Mouse (Mus musculus) embryonic facial prominence, embryonic 10.5 days (tissue): ENCODE measurements at regions not wholly inside any gene's neighbourhood (a gene's known extent, or its start where the extent isn't known, plus 50 kb on each side); places are given as distances from the start of the nearest gene placed in this dataset.

Experiments used
- DNase-seq: peaks from one replicate; pipeline ENCODE4 v3.0.0-alpha.2; 2017; ENCODE audit warnings: low spot score
- H3K27ac ChIP-seq: fragments of 300-500 bp; sonication (generic); replicated peaks from 2 replicates; pipeline ENCODE4 v1.5.1; 2016; ENCODE audit warnings: mild to moderate bottlenecking
- H3K27me3 ChIP-seq: fragments of 300-500 bp; sonication (generic); replicated peaks from 2 replicates; pipeline ENCODE4 v1.6.1; 2016; ENCODE audit warnings: low read depth, mild to moderate bottlenecking; ENCODE audit not compliant: poor library complexity, severe bottlenecking
- H3K36me3 ChIP-seq: fragments of 300-500 bp; sonication (generic); replicated peaks from 2 replicates; pipeline ENCODE4 v1.6.1; 2016; ENCODE audit warnings: mild to moderate bottlenecking, moderate library complexity
- H3K4me1 ChIP-seq: fragments of 300-500 bp; sonication (generic); 2 replicates; pipeline ENCODE4 v1.6.1; 2016
- H3K4me3 ChIP-seq: fragments of 300-500 bp; sonication (generic); 2 replicates; pipeline ENCODE4 v1.5.1; 2016; ENCODE audit warnings: mild to moderate bottlenecking, moderate library complexity
- H3K9me3 ChIP-seq: fragments of 300-500 bp; sonication (generic); 2 replicates; pipeline ENCODE4 v1.6.1; 2016; ENCODE audit warnings: mild to moderate bottlenecking
- WGBS: fragments of 180-500 bp; shearing (Covaris S2); methylation state at CpG from one replicate; pipeline ENCODE4 v1.1.7; 2016; 5-methylcytosine and 5-hydroxymethylcytosine counted together

- DNase-seq: no peak
- H3K4me3 ChIP-seq: no peak overlapping the region
- H3K4me1 ChIP-seq: peaks cover 28% of the 10 kb centered on the region
- no peaks in the 10 kb centered on the region for H3K27me3 ChIP-seq
- no peak overlapping the region for H3K27ac ChIP-seq
- no peaks in the 10 kb centered on the region for H3K9me3 ChIP-seq
- no peaks in the 10 kb centered on the region for H3K36me3 ChIP-seq
- 81% methylated on average over 14 of the region's 14 CpGs for WGBS
Observed at GRCm38 (mm10) chr9:43498596-43498995, 187.9 kb downstream of the Trim29 start.

- no peaks in the 10 kb centered on the region for H3K27me3 ChIP-seq
- H3K4me3 ChIP-seq: no peak overlapping the region
- no peaks in the 10 kb centered on the region for H3K36me3 ChIP-seq
- peaks cover 47% of the 10 kb centered on the region for H3K4me1 ChIP-seq
- H3K9me3 ChIP-seq: no peaks in the 10 kb centered on the region
- DNase-seq: no peak
- WGBS: 44% methylated on average over 14 of the region's 14 CpGs
- peak overlapping the region; percentile 44 for H3K27ac ChIP-seq
Observed at GRCm38 (mm10) chr9:43504270-43504932, 193.8 kb downstream of the Trim29 start.

GRCm38 (mm10) chr9:43505856-43506255 is 195.2 kb downstream of the Trim29 start:
- H3K9me3 ChIP-seq: no peaks in the 10 kb centered on the region
- no peak for DNase-seq
- no peaks in the 10 kb centered on the region for H3K36me3 ChIP-seq
- peaks cover 37% of the 10 kb centered on the region for H3K4me1 ChIP-seq
- WGBS: 25% methylated on average over 4 of the region's 4 CpGs
- no peak overlapping the region for H3K27ac ChIP-seq
- no peak overlapping the region for H3K4me3 ChIP-seq
- H3K27me3 ChIP-seq: no peaks in the 10 kb centered on the region

- WGBS: 59% methylated on average over 6 of the region's 6 CpGs
- no peak for DNase-seq
- H3K9me3 ChIP-seq: no peaks in the 10 kb centered on the region
- H3K36me3 ChIP-seq: no peaks in the 10 kb centered on the region
- no peaks in the 10 kb centered on the region for H3K27me3 ChIP-seq
- H3K4me1 ChIP-seq: peaks cover 33% of the 10 kb centered on the region
- H3K4me3 ChIP-seq: no peak overlapping the region
- H3K27ac ChIP-seq: no peak overlapping the region
Observed at GRCm38 (mm10) chr9:43506276-43506675, 195.6 kb downstream of the Trim29 start.

- no peaks in the 10 kb centered on the region for H3K36me3 ChIP-seq
- no peaks in the 10 kb centered on the region for H3K27me3 ChIP-seq
- no peak overlapping the region for H3K27ac ChIP-seq
- WGBS: 65% methylated on average over 6 of the region's 6 CpGs
- peaks cover 3% of the 10 kb centered on the region; the same call in 1 of the 2 replicates for H3K4me1 ChIP-seq
- no peak overlapping the region for H3K4me3 ChIP-seq
- H3K9me3 ChIP-seq: no peaks in the 10 kb centered on the region
- DNase-seq: no peak
Observed at GRCm38 (mm10) chr9:43512806-43513205, 202.2 kb downstream of the Trim29 start.

GRCm38 (mm10) chr9:43514731-43515458 is 204.2 kb downstream of the Trim29 start:
- Histone ChIP-seq H3K36me3 (no peaks in the 10 kb centered on the region), H3K4me3 (no peak overlapping the region), H3K4me1 (peaks cover 3% of the 10 kb centered on the region; the same call in 1 of the 2 replicates), H3K27ac (no peak overlapping the region), H3K27me3 (no peaks in the 10 kb centered on the region), H3K9me3 (no peaks in the 10 kb centered on the region)
- no peak for DNase-seq
- 85% methylated on average over 16 of the region's 16 CpGs for WGBS

- Histone ChIP-seq H3K9me3 (no peaks in the 10 kb centered on the region), H3K36me3 (no peaks in the 10 kb centered on the region), H3K4me1 (peaks cover 7% of the 10 kb centered on the region), H3K4me3 (no peak overlapping the region), H3K27me3 (peaks cover 3% of the 10 kb centered on the region; the same call in 1 of the 2 replicates), H3K27ac (no peak overlapping the region)
- 90% methylated on average over 3 of the region's 3 CpGs for WGBS
- no peak for DNase-seq
Observed at GRCm38 (mm10) chr9:43520931-43521330, 210.3 kb downstream of the Trim29 start.

GRCm38 (mm10) chr9:43524947-43525565 is 214.4 kb downstream of the Trim29 start:
- DNase-seq: no peak
- H3K27ac ChIP-seq: no peak overlapping the region
- H3K9me3 ChIP-seq: no peaks in the 10 kb centered on the region
- no peak overlapping the region for H3K4me3 ChIP-seq
- peaks cover 10% of the 10 kb centered on the region for H3K27me3 ChIP-seq
- no peaks in the 10 kb centered on the region for H3K36me3 ChIP-seq
- WGBS: 89% methylated on average over 4 of the region's 4 CpGs
- peaks cover 14% of the 10 kb centered on the region for H3K4me1 ChIP-seq

- DNase-seq: no peak
- Histone ChIP-seq H3K27ac (no peak overlapping the region), H3K27me3 (peaks cover 6% of the 10 kb centered on the region; the same call in 1 of the 2 replicates), H3K36me3 (no peaks in the 10 kb centered on the region), H3K4me3 (no peak overlapping the region), H3K4me1 (0 out of 2 replicates have a peak, but pooled peaks cover 8% of the 10 kb centered on the region), H3K9me3 (no peaks in the 10 kb centered on the region)
- WGBS: 80% methylated on average over 2 of the region's 2 CpGs
Observed at GRCm38 (mm10) chr9:43532187-43532586, 211.6 kb upstream of the Nectin1 start.

- WGBS: 88% methylated on average over 7 of the region's 7 CpGs
- no peaks in the 10 kb centered on the region for H3K36me3 ChIP-seq
- no peaks in the 10 kb centered on the region for H3K4me1 ChIP-seq
- H3K27me3 ChIP-seq: no peaks in the 10 kb centered on the region
- no peak for DNase-seq
- no peak overlapping the region for H3K27ac ChIP-seq
- no peaks in the 10 kb centered on the region for H3K9me3 ChIP-seq
- no peak overlapping the region for H3K4me3 ChIP-seq
Observed at GRCm38 (mm10) chr9:43535967-43536366, 207.8 kb upstream of the Nectin1 start.

GRCm38 (mm10) chr9:43537121-43537520 is 206.7 kb upstream of the Nectin1 start:
- H3K27me3 ChIP-seq: no peaks in the 10 kb centered on the region
- no peak overlapping the region for H3K4me3 ChIP-seq
- H3K27ac ChIP-seq: no peak overlapping the region
- H3K9me3 ChIP-seq: no peaks in the 10 kb centered on the region
- 93% methylated on average over 11 of the region's 11 CpGs for WGBS
- DNase-seq: no peak
- no peaks in the 10 kb centered on the region for H3K36me3 ChIP-seq
- no peaks in the 10 kb centered on the region for H3K4me1 ChIP-seq

GRCm38 (mm10) chr9:43540131-43540530 is 203.7 kb upstream of the Nectin1 start:
- 82% methylated on average over 3 of the region's 3 CpGs for WGBS
- Histone ChIP-seq H3K4me3 (no peak overlapping the region), H3K27ac (no peak overlapping the region), H3K4me1 (peaks cover 7% of the 10 kb centered on the region), H3K27me3 (no peaks in the 10 kb centered on the region), H3K9me3 (no peaks in the 10 kb centered on the region), H3K36me3 (no peaks in the 10 kb centered on the region)
- no peak for DNase-seq

- Histone ChIP-seq H3K4me1 (peaks cover 10% of the 10 kb centered on the region), H3K27me3 (no peaks in the 10 kb centered on the region)
- WGBS: 89% methylated on average over 8 of the region's 8 CpGs
Observed at GRCm38 (mm10) chr9:43541234-43541633, 202.6 kb upstream of the Nectin1 start.

More at GRCm38 (mm10) chr9:43541234-43541633, 202.6 kb upstream of the Nectin1 start:
- DNase-seq: no peak
- no peak overlapping the region for H3K4me3 ChIP-seq
- no peaks in the 10 kb centered on the region for H3K36me3 ChIP-seq
- no peaks in the 10 kb centered on the region for H3K9me3 ChIP-seq
- no peak overlapping the region for H3K27ac ChIP-seq
